Mouse (Mus musculus): ENCODE results near the gene Angptl2. TPM values are rescaled to one million over a fixed set of nuclear protein-coding genes. Genes with fewer than 3 reads are reported as not detected.

Angptl2 gene
- polyA plus RNA-seq, 1 experiment from 2014 or later, result 14.1 TPM

- Histone ChIP-seq H3K27ac (no peak overlapping the region), H3K4me3 (replicated peaks; ENCODE audit: low read length) (no peak overlapping the region), H3K4me2 (replicated peaks) (no peak overlapping the region), H3K27me3 (ENCODE audit: control insufficient read depth, insufficient read depth, low read length) (no peaks in the 10 kb centered on the region), H3K9me3 (ENCODE audit: control insufficient read depth, low read length) (0 out of 2 replicates have a peak, but pooled peaks cover 4% of the 10 kb centered on the region), H3K9ac (no peak overlapping the region), H3K4me1 (replicated peaks; ENCODE audit: control insufficient read depth, insufficient read depth, low read length) (no peaks in the 10 kb centered on the region), H3K36me3 (replicated peaks; ENCODE audit: control insufficient read depth, insufficient read depth) (peaks cover 18% of the 10 kb centered on the region; the same call in 1 of the 2 replicates)
- ATAC-seq (ENCODE audit: low FRiP score) (no peak), DNase-seq (ENCODE audit: low spot score) (no peak)
- 97% methylated on average over 5 of the region's 5 CpGs for WGBS
Observed at GRCm38 (mm10) chr2:33288837-33289236, 73.0 kb downstream of the Angptl2 start.

DNA sequence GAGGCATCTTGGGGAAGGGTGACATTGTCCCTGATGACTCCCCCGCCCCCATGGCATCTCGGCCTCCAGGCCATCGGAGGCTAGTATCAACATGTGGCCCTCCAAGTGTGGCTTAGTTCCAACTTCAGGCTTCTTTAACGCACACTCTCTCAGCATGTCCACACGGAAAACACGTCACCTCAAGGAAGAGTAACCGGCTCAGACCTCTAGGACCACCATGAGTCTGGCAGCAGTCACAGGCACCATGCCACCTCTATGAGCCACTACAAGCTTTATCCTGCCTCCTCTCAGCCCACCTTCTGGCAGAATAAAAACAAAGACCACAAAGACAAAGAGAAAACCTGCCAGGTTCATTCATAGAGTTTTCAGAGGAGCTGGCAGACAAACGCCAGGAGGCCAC, 74.6 kb downstream of the Angptl2 start:
- DNase-seq (ENCODE audit: low spot score), result no peak
- no peak overlapping the region for H3K4me2 ChIP-seq (replicated peaks)
- H3K4me3 ChIP-seq (replicated peaks; ENCODE audit: low read length), result no peak overlapping the region
- H3K4me1 ChIP-seq (replicated peaks; ENCODE audit: control insufficient read depth, insufficient read depth, low read length), result no peaks in the 10 kb centered on the region
- no peak overlapping the region for H3K27ac ChIP-seq
- 0 out of 2 replicates have a peak, but pooled peaks cover 4% of the 10 kb centered on the region for H3K9me3 ChIP-seq (ENCODE audit: control insufficient read depth, low read length)
- 0 out of 2 replicates have a peak, but pooled peaks cover 9% of the 10 kb centered on the region for H3K36me3 ChIP-seq (replicated peaks; ENCODE audit: control insufficient read depth, insufficient read depth)
- WGBS, result 84% methylated on average over 8 of the region's 8 CpGs
- H3K9ac ChIP-seq, result no peak overlapping the region
- ATAC-seq (ENCODE audit: low FRiP score), result no peak
- H3K27me3 ChIP-seq (ENCODE audit: control insufficient read depth, insufficient read depth, low read length), result no peaks in the 10 kb centered on the region

DNA sequence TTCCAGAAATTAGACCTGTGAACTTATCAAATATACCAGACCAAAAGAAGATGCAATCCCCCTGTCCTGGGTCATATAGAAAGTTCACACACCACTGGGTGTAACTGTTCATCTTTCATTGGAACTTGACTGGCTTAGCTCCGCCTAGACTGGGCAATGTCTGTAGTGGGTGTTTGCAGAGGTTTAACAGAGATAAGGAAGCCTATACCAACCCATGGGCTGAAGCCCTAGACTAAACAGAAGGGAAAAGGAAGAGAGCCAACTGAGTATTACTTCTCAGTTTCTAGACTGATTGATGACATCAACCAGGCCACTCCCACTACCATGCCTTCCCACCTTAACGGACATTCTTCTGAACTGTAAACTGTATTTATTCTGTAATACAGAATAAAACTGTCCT, 76.2 kb downstream of the Angptl2 start:
- no peak overlapping the region for H3K27ac ChIP-seq
- 0 out of 2 replicates have a peak, but pooled peaks cover 9% of the 10 kb centered on the region for H3K36me3 ChIP-seq (replicated peaks; ENCODE audit: control insufficient read depth, insufficient read depth)
- no peak overlapping the region for H3K9ac ChIP-seq
- no peaks in the 10 kb centered on the region for H3K27me3 ChIP-seq (ENCODE audit: control insufficient read depth, insufficient read depth, low read length)
- DNase-seq (ENCODE audit: low spot score) (no peak), ATAC-seq (ENCODE audit: low FRiP score) (no peak)
- no peaks in the 10 kb centered on the region for H3K4me1 ChIP-seq (replicated peaks; ENCODE audit: control insufficient read depth, insufficient read depth, low read length)
- H3K9me3 ChIP-seq (ENCODE audit: control insufficient read depth, low read length), result 0 out of 2 replicates have a peak, but pooled peaks cover 4% of the 10 kb centered on the region
- 82% methylated on average over 2 of the region's 2 CpGs for WGBS
- H3K4me3 ChIP-seq (replicated peaks; ENCODE audit: low read length), result no peak overlapping the region
- no peak overlapping the region for H3K4me2 ChIP-seq (replicated peaks)

- H3K27ac ChIP-seq, result no peak overlapping the region
- 85% methylated on average over 5 of the region's 5 CpGs for WGBS
- no peaks in the 10 kb centered on the region for H3K4me1 ChIP-seq (replicated peaks; ENCODE audit: control insufficient read depth, insufficient read depth, low read length)
- H3K4me3 ChIP-seq (replicated peaks; ENCODE audit: low read length), result no peak overlapping the region
- ATAC-seq (ENCODE audit: low FRiP score), result no peak
- 0 out of 2 replicates have a peak, but pooled peaks cover 4% of the 10 kb centered on the region for H3K36me3 ChIP-seq (replicated peaks; ENCODE audit: control insufficient read depth, insufficient read depth)
- no peak for DNase-seq (ENCODE audit: low spot score)
- no peaks in the 10 kb centered on the region for H3K9me3 ChIP-seq (ENCODE audit: control insufficient read depth, low read length)
- no peak overlapping the region for H3K4me2 ChIP-seq (replicated peaks)
- H3K27me3 ChIP-seq (ENCODE audit: control insufficient read depth, insufficient read depth, low read length), result no peaks in the 10 kb centered on the region
- no peak overlapping the region for H3K9ac ChIP-seq
Observed at GRCm38 (mm10) chr2:33295115-33295514, 79.2 kb downstream of the Angptl2 start.

Other genes starting within 250 kb of the Angptl2 start
- gene Slc2a8, start 234.0 kb upstream of the Angptl2 start, polyA plus RNA-seq (2014; fragmentation: Nextera tagmentation; extraction: Ambion mirVana), result 16.3 and 17.4 TPM in 2 replicates
- 67.2 and 67.5 TPM in 2 replicates for gene Garnl3, start 84.4 kb upstream of the Angptl2 start, polyA plus RNA-seq (2014; fragmentation: Nextera tagmentation; extraction: Ambion mirVana)
- 57.0 and 63.1 TPM in 2 replicates for gene Ralgps1, start 155.4 kb downstream of the Angptl2 start, polyA plus RNA-seq (2014; fragmentation: Nextera tagmentation; extraction: Ambion mirVana)
- gene Zbtb34, start 215.3 kb downstream of the Angptl2 start, polyA plus RNA-seq (2014; fragmentation: Nextera tagmentation; extraction: Ambion mirVana), result 10.6 and 11.2 TPM in 2 replicates

Data from hindbrain, embryonic 14.5 days (tissue).